15 mouse cellular contexts compared by ENCODE assay signal in the genomic region with DNA sequence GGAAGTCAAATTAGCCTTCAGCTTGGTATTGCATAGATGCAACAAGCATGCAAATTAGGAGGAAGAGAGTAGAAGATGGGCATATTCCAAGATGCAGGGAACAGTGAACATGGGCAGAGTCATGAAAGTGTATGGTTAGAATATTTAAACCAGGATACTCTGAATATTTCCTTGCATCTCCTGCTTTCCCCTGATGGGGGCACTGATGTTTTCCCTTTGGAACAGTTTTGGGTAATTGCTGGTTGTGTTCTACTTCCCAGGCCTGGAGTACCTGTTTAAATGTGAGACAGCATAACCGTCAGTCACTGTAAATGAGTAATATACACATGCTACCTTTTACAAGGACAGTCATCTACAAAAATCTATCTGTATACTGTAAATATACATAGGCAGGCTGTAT.
A peak's percentile ranks its signal among the peaks of the same experiment; 100 is the strongest.
DNase-seq lines count a peak whose midpoint lies in the region; ATAC-seq and TF ChIP-seq lines count a peak whose summit lies in the region.
"Had no signal": no experiment of that assay in that cellular context is flagged by ENCODE, and none has a peak within 500 bp of the region (broad histone marks: within the 10 kb centered on the region; RNA-seq: fewer than 3 reads in every experiment).

No protein-coding gene starts in this region.

- no peak overlapping the region for H3K9ac ChIP-seq in kidney, embryonic 15.5 days
- H3K9ac ChIP-seq in midbrain, embryonic 16.5 days (ENCODE audit: low read depth, low read length) = no peak overlapping the region
- H3K9ac ChIP-seq: hindbrain, embryonic 14.5 days; stomach, embryonic 15.5 days had no signal

- H3K9me3 ChIP-seq in kidney, embryonic 15.5 days (replicated peaks) = no peaks in the 10 kb centered on the region
- H3K9me3 ChIP-seq in midbrain, embryonic 16.5 days (replicated peaks; ENCODE audit: control insufficient read depth, low read length, poor library complexity, severe bottlenecking) = no peaks in the 10 kb centered on the region
- H3K9me3 ChIP-seq: stomach, embryonic 15.5 days had no signal

- TF ChIP-seq CTCF in kidney, adult 2 months (conservative IDR thresholded peaks at IDR 0.05; ENCODE audit: insufficient read depth, insufficient read length, low read depth, low read length) = 0 out of 2 replicates have a peak, but pooled peaks have one; percentile 1

- peak; percentile 5 for DNase-seq in cerebellum, adult 8-10 months
- no peak for DNase-seq in cerebellum, adult 9-11 months
- peak; percentile 49 for DNase-seq in kidney, adult 2 months
- peak; percentile 3 for DNase-seq in urinary bladder, postnatal 14 days (ENCODE audit: low spot score)
- no peak for DNase-seq in urinary bladder, postnatal 4 days (ENCODE audit: low spot score in 2 of 2)
- DNase-seq in thymus, postnatal 0 days (ENCODE audit: low spot score) = no peak
- DNase-seq: B cell, adult 2 months; cerebellum, postnatal 36 days; layer of hippocampus, adult 9-11 months had no signal

- no peak overlapping the region for H3K27ac ChIP-seq in kidney, adult 2 months (ENCODE audit: insufficient read depth, low read depth, low read length)
- no peak overlapping the region for H3K27ac ChIP-seq in kidney, embryonic 15.5 days
- no peak overlapping the region for H3K27ac ChIP-seq in midbrain, embryonic 16.5 days (ENCODE audit: low read length)
- H3K27ac ChIP-seq: hindbrain, embryonic 14.5 days; stomach, embryonic 15.5 days had no signal

- no peak for TF ChIP-seq POLR2A in kidney, adult 2 months (IDR thresholded peaks at IDR 0.05; ENCODE audit: low read depth, low read length)

- H3K4me2 ChIP-seq in kidney, embryonic 15.5 days = no peak overlapping the region
- H3K4me2 ChIP-seq in midbrain, embryonic 16.5 days (ENCODE audit: low read length) = no peak overlapping the region
- H3K4me2 ChIP-seq: heart, embryonic 11.5 days; hindbrain, embryonic 14.5 days; stomach, embryonic 15.5 days had no signal

- ATAC-seq in kidney, embryonic 15.5 days (replicated peaks; ENCODE audit: low FRiP score) = no peak
- no peak for ATAC-seq in midbrain, embryonic 16.5 days

- no peaks in the 10 kb centered on the region for H3K27me3 ChIP-seq in kidney, adult 2 months (replicated peaks; ENCODE audit: control insufficient read depth, insufficient read depth, low read length)
- H3K27me3 ChIP-seq in kidney, embryonic 15.5 days = no peaks in the 10 kb centered on the region
- no peaks in the 10 kb centered on the region for H3K27me3 ChIP-seq in midbrain, embryonic 16.5 days (ENCODE audit: control insufficient read depth, insufficient read depth, low read depth, low read length)
- H3K27me3 ChIP-seq: stomach, embryonic 15.5 days had no signal

- H3K4me1 ChIP-seq in kidney, adult 2 months (ENCODE audit: control insufficient read depth, insufficient read depth, low read length) = no peaks in the 10 kb centered on the region
- no peaks in the 10 kb centered on the region for H3K4me1 ChIP-seq in kidney, embryonic 15.5 days
- no peaks in the 10 kb centered on the region for H3K4me1 ChIP-seq in midbrain, embryonic 16.5 days (ENCODE audit: control insufficient read depth, insufficient read depth, low read length)
- H3K4me1 ChIP-seq: stomach, embryonic 15.5 days had no signal

- 67% methylated on average over 1 of the region's 1 CpGs for WGBS in kidney, adult 2 months
- WGBS in kidney, embryonic 15.5 days = 67% methylated on average over 1 of the region's 1 CpGs
- WGBS in midbrain, embryonic 16.5 days = 95% methylated on average over 1 of the region's 1 CpGs

- no peaks in the 10 kb centered on the region for H3K36me3 ChIP-seq in kidney, adult 2 months (ENCODE audit: control insufficient read depth, insufficient read depth, low read length)
- no peaks in the 10 kb centered on the region for H3K36me3 ChIP-seq in kidney, embryonic 15.5 days
- H3K36me3 ChIP-seq in midbrain, embryonic 16.5 days (ENCODE audit: control insufficient read depth, insufficient read depth, low read length) = no peaks in the 10 kb centered on the region
- H3K36me3 ChIP-seq: stomach, embryonic 15.5 days had no signal

- no peak overlapping the region for H3K4me3 ChIP-seq in kidney, adult 2 months (ENCODE audit: insufficient read depth, low read depth, low read length)
- H3K4me3 ChIP-seq in kidney, embryonic 15.5 days (replicated peaks) = no peak overlapping the region
- no peak overlapping the region for H3K4me3 ChIP-seq in midbrain, embryonic 16.5 days (ENCODE audit: low read depth, low read length)
- H3K4me3 ChIP-seq: erythroblast, embryonic 14.5 days; stomach, embryonic 15.5 days had no signal

Comparison
In these comparisons a context has a peak if more than half of its experiments do, and no peak if none do; other contexts are left out.
1. DNase-seq: peak in cerebellum, adult 8-10 months (single experiment), kidney, adult 2 months (single experiment) and urinary bladder, postnatal 14 days (single experiment); none in cerebellum, adult 9-11 months (single experiment), urinary bladder, postnatal 4 days (0 of 2) and thymus, postnatal 0 days (single experiment).